Mouse (Mus musculus) lung, embryonic 14.5 days (tissue): ENCODE results near the gene G430095P16Rik. TPM values are rescaled to one million over a fixed set of nuclear protein-coding genes. Genes with fewer than 3 reads are reported as not detected.

Experiments used
- ATAC-seq: fragments of 200-750 bp; cut with Nextera tagmentation; 2 replicates; pipeline ENCODE4 v1.8.0; 2017; ENCODE audit warnings: mild to moderate bottlenecking, moderate TSS enrichment, moderate library complexity; ENCODE audit not compliant: insufficient read depth
- DNase-seq: peaks from one replicate; pipeline ENCODE4 v3.0.0-alpha.2; 2015
- H3K27ac ChIP-seq: fragments of 300-500 bp; sonication (generic); 2 replicates; pipeline ENCODE4 v1.5.1; 2014; ENCODE audit warnings: low read depth, mild to moderate bottlenecking, moderate library complexity
- H3K27me3 ChIP-seq: fragments of 300-500 bp; sonication (generic); 2 replicates; pipeline ENCODE4 v1.6.1; 2014; ENCODE audit warnings: low read length, control low read depth; ENCODE audit not compliant: insufficient read depth
- H3K36me3 ChIP-seq: fragments of 300-500 bp; sonication (generic); 2 replicates; pipeline ENCODE4 v1.6.1; 2014; ENCODE audit warnings: control low read depth; ENCODE audit not compliant: insufficient read depth
- H3K4me1 ChIP-seq: fragments of 300-500 bp; sonication (generic); 2 replicates; pipeline ENCODE4 v1.6.1; 2014; ENCODE audit warnings: antibody characterized with exemption, control low read depth; ENCODE audit not compliant: insufficient read depth
- H3K4me2 ChIP-seq: fragments of 300-500 bp; sonication (generic); 2 replicates; pipeline ENCODE4 v1.6.1; 2014; ENCODE audit warnings: mild to moderate bottlenecking
- H3K4me3 ChIP-seq: fragments of 300-500 bp; sonication (generic); 2 replicates; pipeline ENCODE4 v1.5.1; 2014; ENCODE audit warnings: low read depth, low read length
- H3K9ac ChIP-seq: fragments of 300-500 bp; sonication (generic); 2 replicates; pipeline ENCODE4 v1.6.1; 2014
- H3K9me3 ChIP-seq: fragments of 300-500 bp; sonication (generic); 2 replicates; pipeline ENCODE4 v1.6.1; 2016; ENCODE audit warnings: low read depth, low read length, control low read depth
- CTCF ChIP-seq: IDR thresholded peaks from 2 replicates; pipeline ENCODE4 v1.5.1; 2016; ENCODE audit warnings: antibody characterized with exemption, low read depth
- WGBS: fragments of 180-500 bp; shearing (Covaris S2); extraction: QIAGEN DNeasy Blood & Tissue Kit; methylation state at CpG from one replicate; pipeline ENCODE4 v1.1.7; 2014; 5-methylcytosine and 5-hydroxymethylcytosine counted together
- polyA plus RNA-seq: library from polyadenylated mRNA; unstranded; fragments of >200 nt; fragmentation: Nextera tagmentation; extraction: Ambion mirVana; gene quantifications from 2 replicates; pipeline ENCODE4 v1.2.1, GENCODE M21; 2014

G430095P16Rik gene
- polyA plus RNA-seq, 1 experiment from 2014 or later, result 2.8 TPM

DNA sequence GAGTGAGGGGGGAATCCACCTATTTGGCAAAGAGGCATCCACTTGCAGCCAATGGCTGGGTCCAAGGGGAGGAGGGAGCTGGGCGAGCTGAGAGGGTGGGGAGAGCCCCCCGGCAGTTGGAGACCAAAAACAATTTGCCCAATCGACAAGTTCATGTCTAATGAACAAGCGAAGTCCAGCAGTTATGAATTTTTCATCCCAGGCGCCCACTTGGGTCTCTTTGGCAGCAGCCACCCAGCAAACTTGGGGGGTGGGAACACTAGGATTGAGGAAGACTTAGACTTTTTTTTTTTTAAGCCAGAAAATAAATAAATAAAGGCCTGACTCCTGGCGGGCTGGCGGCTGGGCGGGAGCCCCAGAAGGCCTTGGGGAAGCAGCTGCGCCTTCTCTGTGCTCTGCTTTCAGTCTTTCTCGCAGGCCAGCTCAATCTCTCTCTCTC, 51.7 kb downstream of the G430095P16Rik start:
- peak; percentile 86 for DNase-seq
- peak overlapping the region; percentile 94 for H3K27ac ChIP-seq

DNA sequence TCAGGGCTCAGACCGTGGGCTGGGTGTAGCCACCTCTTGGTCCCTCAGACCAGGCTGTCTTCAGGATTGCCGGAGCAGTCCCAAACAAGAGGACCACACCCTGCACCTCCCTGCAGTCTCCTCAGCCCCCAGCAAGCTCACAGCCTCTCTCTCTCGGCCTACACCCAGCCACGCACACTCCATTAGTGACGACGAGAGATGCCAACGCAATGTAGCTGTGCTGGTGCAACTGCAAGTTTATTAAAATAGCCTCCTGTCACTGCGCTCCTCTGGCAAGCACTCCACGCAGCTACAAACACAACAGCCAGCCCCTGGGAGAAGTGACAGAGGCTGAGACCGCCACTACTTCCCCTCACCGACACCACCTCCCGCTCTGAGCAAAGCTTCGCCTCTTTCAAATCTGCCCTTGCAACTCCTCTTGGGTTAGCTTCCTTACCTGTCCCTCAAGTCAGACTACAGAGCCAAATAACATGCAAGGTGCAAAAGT, 52.3 kb downstream of the G430095P16Rik start:
- Histone ChIP-seq H3K4me1 (peaks cover 53% of the 10 kb centered on the region), H3K36me3 (peaks cover 14% of the 10 kb centered on the region; the same call in 1 of the 2 replicates), H3K27ac (peak overlapping the region; percentile 94), H3K4me3 (peak overlapping the region; percentile 22), H3K9me3 (no peaks in the 10 kb centered on the region), H3K9ac (peak overlapping the region; percentile 48), H3K4me2 (peak overlapping the region; percentile 64), H3K27me3 (peaks cover 61% of the 10 kb centered on the region)
- WGBS, result 10% methylated on average over 13 of the region's 13 CpGs
- no peak for TF ChIP-seq CTCF
- peak; percentile 63 for DNase-seq
- ATAC-seq, result peak; percentile 42

More for the DNA sequence above, 51.7 kb downstream of the G430095P16Rik start:
- Histone ChIP-seq H3K36me3 (peaks cover 21% of the 10 kb centered on the region; the same call in 1 of the 2 replicates), H3K4me2 (peak overlapping the region; percentile 64), H3K9ac (peak overlapping the region; percentile 29; the same call in 1 of the 2 replicates), H3K9me3 (no peaks in the 10 kb centered on the region), H3K4me1 (peaks cover 51% of the 10 kb centered on the region), H3K27me3 (peaks cover 55% of the 10 kb centered on the region), H3K4me3 (peak overlapping the region; percentile 17; the same call in 1 of the 2 replicates)
- peak; percentile 60 for ATAC-seq
- TF ChIP-seq CTCF, result no peak
- 4% methylated on average over 10 of the region's 10 CpGs for WGBS

GRCm38 (mm10) chr8:84775621-84776113, 52.9 kb downstream of the G430095P16Rik start:
- peaks cover 10% of the 10 kb centered on the region; the same call in 1 of the 2 replicates for H3K36me3 ChIP-seq
- peaks cover 53% of the 10 kb centered on the region for H3K4me1 ChIP-seq
- no peak for DNase-seq
- WGBS, result 21% methylated on average over 7 of the region's 7 CpGs
- H3K27me3 ChIP-seq, result peaks cover 66% of the 10 kb centered on the region
- H3K27ac ChIP-seq, result peak overlapping the region; percentile 94
- no peak for ATAC-seq
- no peaks in the 10 kb centered on the region for H3K9me3 ChIP-seq
- H3K9ac ChIP-seq, result 0 out of 2 replicates have a peak overlapping the region, but pooled peaks have one; percentile 6
- H3K4me3 ChIP-seq, result peak overlapping the region; percentile 22; the same call in 1 of the 2 replicates
- TF ChIP-seq CTCF, result no peak
- peak overlapping the region; percentile 64 for H3K4me2 ChIP-seq

Other genes starting within 250 kb of the G430095P16Rik start
- 81.7 and 83.8 TPM in 2 replicates for gene Ier2, start 60.2 kb upstream of the G430095P16Rik start, polyA plus RNA-seq
- gene Trmt1, start 36.7 kb upstream of the G430095P16Rik start, polyA plus RNA-seq, result 66.1 and 68.6 TPM in 2 replicates
- gene Nacc1, start 35.1 kb upstream of the G430095P16Rik start, polyA plus RNA-seq, result 29.8 and 33.8 TPM in 2 replicates
- gene Lyl1, start 21.6 kb upstream of the G430095P16Rik start, polyA plus RNA-seq, result 12.0 and 12.5 TPM in 2 replicates
- gene Nfix, start 77.3 kb downstream of the G430095P16Rik start, polyA plus RNA-seq, result 42.3 and 44.1 TPM in 2 replicates
- 4.5 and 4.6 TPM in 2 replicates for gene Dand5, start 99.8 kb downstream of the G430095P16Rik start, polyA plus RNA-seq
- gene Gadd45gip1, start 108.5 kb downstream of the G430095P16Rik start, polyA plus RNA-seq, result 44.2 and 45.0 TPM in 2 replicates
- 118 and 123 TPM in 2 replicates for gene Rad23a, start 117.7 kb downstream of the G430095P16Rik start, polyA plus RNA-seq
- gene Calr, start 123.9 kb downstream of the G430095P16Rik start, polyA plus RNA-seq, result 886 and 920 TPM in 2 replicates
- 92.9 and 103 TPM in 2 replicates for gene Farsa, start 134.0 kb downstream of the G430095P16Rik start, polyA plus RNA-seq
- 79.9 and 94.8 TPM in 2 replicates for gene Syce2, start 149.1 kb downstream of the G430095P16Rik start, polyA plus RNA-seq
- 28.1 and 30.4 TPM in 2 replicates for gene Gcdh, start 170.9 kb downstream of the G430095P16Rik start, polyA plus RNA-seq
- 1.8 and 1.9 TPM in 2 replicates for gene Klf1, start 178.9 kb downstream of the G430095P16Rik start, polyA plus RNA-seq
- 12.0 and 15.3 TPM in 2 replicates for gene Dnase2a, start 185.6 kb downstream of the G430095P16Rik start, polyA plus RNA-seq
- 0.30 and 0.39 TPM in 2 replicates for gene Mast1, start 214.4 kb downstream of the G430095P16Rik start, polyA plus RNA-seq
- not detected in 2 replicates for gene Rtbdn, start 224.0 kb downstream of the G430095P16Rik start, polyA plus RNA-seq
- not detected in 2 replicates for gene Gm49661, start 246.4 kb downstream of the G430095P16Rik start, polyA plus RNA-seq
- gene Prdx2, start 246.6 kb downstream of the G430095P16Rik start, polyA plus RNA-seq, result 819 and 843 TPM in 2 replicates
- gene Rnaseh2a, start 246.8 kb downstream of the G430095P16Rik start, polyA plus RNA-seq, result 117 and 121 TPM in 2 replicates